Mouse (Mus musculus): ENCODE data around the gene Rnf213. TPM values are rescaled to one million over a fixed set of nuclear protein-coding genes. Genes with fewer than 3 reads are reported as not detected.
"Not testable (repeated sequence)": the region's sequence is repeated elsewhere in the genome, so short reads cannot be mapped to it uniquely, and the experiment has no call there.

Rnf213 gene
- polyA plus RNA-seq, 1 experiment from 2014 or later, result 7.0 TPM

DNA sequence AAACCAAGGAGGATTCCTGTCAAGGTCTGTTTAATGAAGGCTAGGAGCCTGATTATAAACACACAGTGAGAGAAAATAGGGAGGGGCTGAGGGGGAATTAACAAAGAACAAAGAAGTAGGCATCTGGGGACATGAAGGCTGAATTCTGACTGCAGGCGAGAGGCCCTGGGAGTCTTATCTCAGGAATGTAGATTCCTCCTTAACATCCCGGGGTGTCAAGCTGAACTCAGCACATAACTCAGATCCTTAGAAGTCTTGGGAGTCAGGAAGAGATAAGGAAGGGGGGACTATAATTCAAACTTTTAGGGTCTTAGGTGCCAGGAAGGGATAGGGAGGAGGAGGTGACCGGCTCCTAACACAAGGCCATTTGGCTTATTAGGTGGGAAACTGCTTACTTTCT is 5.6 kb upstream of the Rnf213 start:
- not testable (repeated sequence) for H3K36me3 ChIP-seq (ENCODE audit: control insufficient read depth, insufficient read depth, low read length); H3K4me3 ChIP-seq (ENCODE audit: low read length); H3K27ac ChIP-seq (ENCODE audit: low read length); ATAC-seq; H3K9ac ChIP-seq (ENCODE audit: low read depth, low read length); H3K9me3 ChIP-seq (ENCODE audit: control insufficient read depth, low read length); H3K27me3 ChIP-seq (replicated peaks; ENCODE audit: control insufficient read depth, insufficient read depth, low read length); H3K4me2 ChIP-seq (ENCODE audit: low read depth, low read length)
- 17% methylated on average over 3 of the region's 3 CpGs for WGBS
- H3K4me1 ChIP-seq (ENCODE audit: control insufficient read depth, insufficient read depth, low read length), result peaks cover 19% of the 10 kb centered on the region

DNA sequence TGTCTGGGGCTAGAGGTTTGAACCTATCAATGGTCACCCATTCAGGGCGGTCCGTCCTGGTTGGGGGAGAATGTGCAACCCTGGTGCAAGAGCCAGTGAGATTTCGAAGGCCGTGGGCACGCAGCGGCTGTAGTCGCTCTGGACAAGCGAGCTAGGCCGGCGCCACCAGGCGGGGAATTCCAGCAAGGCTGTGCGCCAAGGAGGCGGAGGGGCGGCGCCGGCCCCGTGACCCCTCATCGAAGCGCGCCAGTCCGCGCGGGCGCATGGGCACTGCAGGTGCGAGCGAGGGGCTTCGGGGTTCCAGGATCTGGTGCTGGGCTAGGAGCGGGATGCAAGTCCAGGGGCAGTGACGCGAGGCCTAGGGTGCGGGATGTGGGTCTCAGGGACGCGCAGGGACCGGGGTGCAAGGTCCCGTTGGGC is 3.0 kb upstream of the Rnf213 start:
- H3K27ac ChIP-seq (ENCODE audit: low read length), result peak overlapping the region; percentile 89
- under 1% methylated on average over 35 of the region's 35 CpGs for WGBS
- peak overlapping the region; percentile 84 for H3K4me3 ChIP-seq (ENCODE audit: low read length)
- H3K4me2 ChIP-seq (ENCODE audit: low read depth, low read length), result peak overlapping the region; percentile 85
- H3K9me3 ChIP-seq (ENCODE audit: control insufficient read depth, low read length), result no peaks in the 10 kb centered on the region
- peak; percentile 41 for ATAC-seq
- peak overlapping the region; percentile 83 for H3K9ac ChIP-seq (ENCODE audit: low read depth, low read length)
- no peaks in the 10 kb centered on the region for H3K27me3 ChIP-seq (replicated peaks; ENCODE audit: control insufficient read depth, insufficient read depth, low read length)
- H3K36me3 ChIP-seq (ENCODE audit: control insufficient read depth, insufficient read depth, low read length), result no peaks in the 10 kb centered on the region
- H3K4me1 ChIP-seq (ENCODE audit: control insufficient read depth, insufficient read depth, low read length), result peaks cover 32% of the 10 kb centered on the region

- Histone ChIP-seq H3K4me3 (ENCODE audit: low read length) (peak overlapping the region; percentile 84), H3K27ac (ENCODE audit: low read length) (peak overlapping the region; percentile 89), H3K36me3 (ENCODE audit: control insufficient read depth, insufficient read depth, low read length) (no peaks in the 10 kb centered on the region), H3K4me2 (ENCODE audit: low read depth, low read length) (peak overlapping the region; percentile 85), H3K9me3 (ENCODE audit: control insufficient read depth, low read length) (no peaks in the 10 kb centered on the region), H3K27me3 (replicated peaks; ENCODE audit: control insufficient read depth, insufficient read depth, low read length) (no peaks in the 10 kb centered on the region), H3K9ac (ENCODE audit: low read depth, low read length) (peak overlapping the region; percentile 83), H3K4me1 (ENCODE audit: control insufficient read depth, insufficient read depth, low read length) (peaks cover 32% of the 10 kb centered on the region)
- WGBS, result 3% methylated on average over 53 of the region's 53 CpGs
- ATAC-seq, result peak; percentile 35
Observed at GRCm38 (mm10) chr11:119390271-119391231, 2.3 kb upstream of the Rnf213 start.

GRCm38 (mm10) chr11:119391386-119392000 is 1.4 kb upstream of the Rnf213 start:
- Histone ChIP-seq H3K4me3 (ENCODE audit: low read length) (peak overlapping the region; percentile 63), H3K27me3 (replicated peaks; ENCODE audit: control insufficient read depth, insufficient read depth, low read length) (no peaks in the 10 kb centered on the region)

GRCm38 (mm10) chr11:119392001-119392614 is 792 bp upstream of the Rnf213 start:
- peak overlapping the region; percentile 74 for H3K27ac ChIP-seq (ENCODE audit: low read length)
- ATAC-seq, result peak; percentile 68
- H3K4me2 ChIP-seq (ENCODE audit: low read depth, low read length), result peak overlapping the region; percentile 75
- H3K9ac ChIP-seq (ENCODE audit: low read depth, low read length), result peak overlapping the region; percentile 34; the same call in 1 of the 2 replicates
- no peaks in the 10 kb centered on the region for H3K9me3 ChIP-seq (ENCODE audit: control insufficient read depth, low read length)
- no peaks in the 10 kb centered on the region for H3K36me3 ChIP-seq (ENCODE audit: control insufficient read depth, insufficient read depth, low read length)
- H3K4me3 ChIP-seq (ENCODE audit: low read length), result peak overlapping the region; percentile 63
- 11% methylated on average over 12 of the region's 12 CpGs for WGBS
- H3K4me1 ChIP-seq (ENCODE audit: control insufficient read depth, insufficient read depth, low read length), result peaks cover 32% of the 10 kb centered on the region
- H3K27me3 ChIP-seq (replicated peaks; ENCODE audit: control insufficient read depth, insufficient read depth, low read length), result no peaks in the 10 kb centered on the region

More at GRCm38 (mm10) chr11:119391386-119392000, 1.4 kb upstream of the Rnf213 start:
- Histone ChIP-seq H3K9ac (ENCODE audit: low read depth, low read length) (0 out of 2 replicates have a peak overlapping the region, but pooled peaks have one; percentile 6), H3K27ac (ENCODE audit: low read length) (peak overlapping the region; percentile 74), H3K36me3 (ENCODE audit: control insufficient read depth, insufficient read depth, low read length) (no peaks in the 10 kb centered on the region), H3K9me3 (ENCODE audit: control insufficient read depth, low read length) (no peaks in the 10 kb centered on the region), H3K4me1 (ENCODE audit: control insufficient read depth, insufficient read depth, low read length) (peaks cover 32% of the 10 kb centered on the region), H3K4me2 (ENCODE audit: low read depth, low read length) (peak overlapping the region; percentile 75)
- ATAC-seq, result 0 out of 2 replicates have a peak, but pooled peaks have one; percentile 1
- 36% methylated on average over 7 of the region's 7 CpGs for WGBS

- Histone ChIP-seq H3K36me3 (ENCODE audit: control insufficient read depth, insufficient read depth, low read length) (no peaks in the 10 kb centered on the region), H3K27me3 (replicated peaks; ENCODE audit: control insufficient read depth, insufficient read depth, low read length) (no peaks in the 10 kb centered on the region), H3K4me1 (ENCODE audit: control insufficient read depth, insufficient read depth, low read length) (peaks cover 32% of the 10 kb centered on the region), H3K27ac (ENCODE audit: low read length) (peak overlapping the region; percentile 86), H3K4me3 (ENCODE audit: low read length) (peak overlapping the region; percentile 63), H3K4me2 (ENCODE audit: low read depth, low read length) (peak overlapping the region; percentile 75), H3K9me3 (ENCODE audit: control insufficient read depth, low read length) (no peaks in the 10 kb centered on the region), H3K9ac (ENCODE audit: low read depth, low read length) (peak overlapping the region; percentile 66)
- 23% methylated on average over 7 of the region's 7 CpGs for WGBS
- ATAC-seq, result no peak
Observed at GRCm38 (mm10) chr11:119393483-119393804, 544 bp downstream of the Rnf213 start.

- Histone ChIP-seq H3K4me2 (ENCODE audit: low read depth, low read length) (peak overlapping the region; percentile 75), H3K27me3 (replicated peaks; ENCODE audit: control insufficient read depth, insufficient read depth, low read length) (no peaks in the 10 kb centered on the region), H3K4me3 (ENCODE audit: low read length) (peak overlapping the region; percentile 63), H3K4me1 (ENCODE audit: control insufficient read depth, insufficient read depth, low read length) (peaks cover 32% of the 10 kb centered on the region), H3K36me3 (ENCODE audit: control insufficient read depth, insufficient read depth, low read length) (no peaks in the 10 kb centered on the region), H3K9ac (ENCODE audit: low read depth, low read length) (peak overlapping the region; percentile 66; the same call in 1 of the 2 replicates), H3K9me3 (ENCODE audit: control insufficient read depth, low read length) (no peaks in the 10 kb centered on the region), H3K27ac (ENCODE audit: low read length) (peak overlapping the region; percentile 86; the same call in 1 of the 2 replicates)
- WGBS, result 33% methylated on average over 6 of the region's 6 CpGs
- no peak for ATAC-seq
Observed at GRCm38 (mm10) chr11:119394210-119394609, 1.3 kb downstream of the Rnf213 start.

DNA sequence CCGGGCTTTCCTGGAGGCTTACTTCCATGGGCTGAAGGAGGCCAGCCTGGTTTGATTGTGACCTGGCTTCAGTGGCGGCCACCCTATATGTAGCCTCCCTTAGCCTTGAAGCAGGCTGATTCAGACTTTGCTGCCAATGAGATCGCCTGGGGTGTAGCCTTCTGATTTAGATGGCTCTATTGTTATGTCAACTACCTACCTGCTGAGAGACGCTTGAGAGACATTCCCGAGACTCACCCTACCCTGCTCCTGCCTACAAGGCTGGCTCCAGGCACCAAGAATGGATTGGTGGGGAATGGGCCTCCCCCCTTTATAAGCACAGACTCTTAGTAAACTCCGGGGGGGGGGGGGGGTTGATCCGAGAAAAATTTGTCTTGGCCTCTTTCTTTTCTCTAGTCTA is 2.5 kb downstream of the Rnf213 start:
- Histone ChIP-seq H3K9me3 (ENCODE audit: control insufficient read depth, low read length) (no peaks in the 10 kb centered on the region), H3K4me2 (ENCODE audit: low read depth, low read length) (peak overlapping the region; percentile 75; the same call in 1 of the 2 replicates), H3K9ac (ENCODE audit: low read depth, low read length) (no peak overlapping the region), H3K4me3 (ENCODE audit: low read length) (no peak overlapping the region), H3K4me1 (ENCODE audit: control insufficient read depth, insufficient read depth, low read length) (peaks cover 28% of the 10 kb centered on the region), H3K27ac (ENCODE audit: low read length) (no peak overlapping the region), H3K36me3 (ENCODE audit: control insufficient read depth, insufficient read depth, low read length) (no peaks in the 10 kb centered on the region), H3K27me3 (replicated peaks; ENCODE audit: control insufficient read depth, insufficient read depth, low read length) (no peaks in the 10 kb centered on the region)
- WGBS, result 29% methylated on average over 7 of the region's 7 CpGs
- ATAC-seq, result no peak

- H3K36me3 ChIP-seq (ENCODE audit: control insufficient read depth, insufficient read depth, low read length), result no peaks in the 10 kb centered on the region
- no peak for ATAC-seq
- no peaks in the 10 kb centered on the region for H3K9me3 ChIP-seq (ENCODE audit: control insufficient read depth, low read length)
- H3K4me1 ChIP-seq (ENCODE audit: control insufficient read depth, insufficient read depth, low read length), result peaks cover 25% of the 10 kb centered on the region
- H3K27ac ChIP-seq (ENCODE audit: low read length), result no peak overlapping the region
- no peaks in the 10 kb centered on the region for H3K27me3 ChIP-seq (replicated peaks; ENCODE audit: control insufficient read depth, insufficient read depth, low read length)
- H3K4me3 ChIP-seq (ENCODE audit: low read length), result no peak overlapping the region
- WGBS, result 38% methylated on average over 13 of the region's 13 CpGs
- no peak overlapping the region for H3K9ac ChIP-seq (ENCODE audit: low read depth, low read length)
- no peak overlapping the region for H3K4me2 ChIP-seq (ENCODE audit: low read depth, low read length)
Observed at GRCm38 (mm10) chr11:119395931-119396330, 3.0 kb downstream of the Rnf213 start.
